ENCODE assay signal across 16 mouse cellular contexts in genomic region chr8:117786428-117786827, GRCm38 (mm10).
"Had no signal": no experiment of that assay in that cellular context is flagged by ENCODE, and none has a peak within 500 bp of the region (broad histone marks: within the 10 kb centered on the region; RNA-seq: fewer than 3 reads in every experiment).

No protein-coding gene starts in this region.

- H3K4me1 ChIP-seq: neural tube, embryonic 12.5 days; neural tube, embryonic 13.5 days; stomach, embryonic 15.5 days had no signal

- H3K9ac ChIP-seq: neural tube, embryonic 12.5 days; neural tube, embryonic 13.5 days; stomach, embryonic 15.5 days had no signal

- DNase-seq: retina, postnatal 1 day; right cerebral cortex, adult 18-20 months; right cerebral cortex, postnatal 14 days; right cerebral cortex, postnatal 25 days; right cerebral cortex, postnatal 4 days; spleen, adult 18-20 months; thymus, adult 18-20 months; thymus, adult 2 months; thymus, postnatal 14 days; thymus, postnatal 25 days; thymus, postnatal 36 days; thymus, postnatal 4 days had no signal

- H3K27ac ChIP-seq: neural tube, embryonic 12.5 days; neural tube, embryonic 13.5 days; stomach, embryonic 15.5 days; stomach, postnatal 0 days had no signal

- H3K4me3 ChIP-seq: neural tube, embryonic 12.5 days; neural tube, embryonic 13.5 days; stomach, embryonic 15.5 days had no signal

- H3K4me2 ChIP-seq: neural tube, embryonic 12.5 days; neural tube, embryonic 13.5 days; stomach, embryonic 15.5 days had no signal

- H3K9me3 ChIP-seq: neural tube, embryonic 13.5 days; stomach, embryonic 15.5 days had no signal

- H3K27me3 ChIP-seq: neural tube, embryonic 12.5 days; neural tube, embryonic 13.5 days; stomach, embryonic 15.5 days had no signal
